Mouse (Mus musculus) stomach, embryonic 16.5 days (tissue): Measurements from ENCODE around the gene Trdmt1. TPM values are rescaled to one million over a fixed set of nuclear protein-coding genes. Genes with fewer than 3 reads are reported as not detected.

Source experiments
- ATAC-seq: fragments of 200-750 bp; cut with Nextera tagmentation; 2 replicates; pipeline ENCODE4 v1.8.0; 2017; ENCODE audit warnings: moderate number of reproducible peaks, moderate TSS enrichment; ENCODE audit not compliant: insufficient read depth, low FRiP score
- H3K27ac ChIP-seq: fragments of 300-500 bp; sonication (generic); 2 replicates; pipeline ENCODE4 v1.5.1; 2014; ENCODE audit warnings: low read length
- H3K27me3 ChIP-seq: fragments of 300-500 bp; sonication (generic); 2 replicates; pipeline ENCODE4 v1.6.1; 2014; ENCODE audit warnings: low read length, control low read depth, mixed read lengths; ENCODE audit not compliant: control insufficient read depth, insufficient read depth
- H3K36me3 ChIP-seq: fragments of 300-500 bp; sonication (generic); 2 replicates; pipeline ENCODE4 v1.6.1; 2014; ENCODE audit warnings: low read length; ENCODE audit not compliant: control insufficient read depth, insufficient read depth
- H3K4me1 ChIP-seq: fragments of 300-500 bp; sonication (generic); 2 replicates; pipeline ENCODE4 v1.6.1; 2014; ENCODE audit warnings: low read length, control low read depth, mixed read lengths; ENCODE audit not compliant: control insufficient read depth, insufficient read depth
- H3K4me2 ChIP-seq: fragments of 300-500 bp; sonication (generic); 2 replicates; pipeline ENCODE4 v1.6.1; 2014; ENCODE audit warnings: low read depth, low read length, mixed read lengths
- H3K4me3 ChIP-seq: fragments of 300-500 bp; sonication (generic); replicated peaks from 2 replicates; pipeline ENCODE4 v1.5.1; 2014; ENCODE audit warnings: mild to moderate bottlenecking, low read length
- H3K9ac ChIP-seq: fragments of 300-500 bp; sonication (generic); 2 replicates; pipeline ENCODE4 v1.6.1; 2014; ENCODE audit warnings: low read length
- H3K9me3 ChIP-seq: fragments of 300-500 bp; sonication (generic); replicated peaks from 2 replicates; pipeline ENCODE4 v1.6.1; 2016; ENCODE audit warnings: low read length, control low read depth; ENCODE audit not compliant: control insufficient read depth
- WGBS: fragments of 180-500 bp; shearing (Covaris S2); extraction: QIAGEN DNeasy Blood & Tissue Kit; methylation state at CpG from one replicate; pipeline ENCODE4 v1.1.7; 2014; 5-methylcytosine and 5-hydroxymethylcytosine counted together
- polyA plus RNA-seq: library from polyadenylated mRNA; unstranded; fragments of >200 nt; fragmentation: Nextera tagmentation; extraction: Ambion mirVana; gene quantifications from 2 replicates; pipeline ENCODE4 v1.2.1, GENCODE M21; 2015

The Trdmt1 gene
- polyA plus RNA-seq, 1 experiment from 2014 or later, result 8.0 TPM

DNA sequence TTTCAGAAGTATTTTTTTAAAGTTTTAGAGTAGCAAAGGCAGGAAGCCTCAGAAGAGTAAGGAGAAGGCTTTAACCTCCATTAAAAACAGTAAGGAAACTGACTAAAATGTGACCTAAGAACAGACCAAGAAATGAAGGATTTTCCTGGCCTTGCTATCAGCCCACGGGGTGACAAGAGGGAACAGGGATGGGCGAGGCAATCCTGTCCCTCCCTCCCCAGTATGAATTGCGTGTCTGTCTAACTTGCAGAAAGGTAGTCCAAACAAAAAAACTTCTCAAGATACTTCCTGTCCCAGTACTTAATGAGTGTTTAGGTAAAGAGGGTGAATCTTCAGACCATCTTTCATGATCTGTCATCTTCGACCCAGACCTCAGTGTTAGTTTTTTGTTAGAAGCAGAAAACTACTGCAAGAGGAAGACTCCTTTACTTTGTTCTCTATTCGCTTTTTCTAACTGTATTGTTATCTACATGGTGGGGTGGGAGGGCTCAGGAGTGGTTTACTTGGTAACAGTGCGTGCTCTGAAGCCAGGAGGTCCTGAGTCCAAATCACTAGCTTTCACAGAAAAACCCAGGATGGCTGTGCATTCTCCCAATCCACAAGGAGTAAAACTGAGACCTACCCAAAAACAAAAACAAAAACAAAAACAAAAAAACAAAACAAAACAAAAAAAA lies 5.6 kb downstream of the Trdmt1 start:
- no peak overlapping the region for H3K4me2 ChIP-seq
- no peak overlapping the region for H3K27ac ChIP-seq
- no peak overlapping the region for H3K4me3 ChIP-seq
- H3K9me3 ChIP-seq, result no peaks in the 10 kb centered on the region
- H3K36me3 ChIP-seq, result no peaks in the 10 kb centered on the region
- no peaks in the 10 kb centered on the region for H3K27me3 ChIP-seq
- 52% methylated on average over 6 of the region's 6 CpGs for WGBS
- H3K4me1 ChIP-seq, result no peaks in the 10 kb centered on the region; the same call in 1 of the 2 replicates
- H3K9ac ChIP-seq, result no peak overlapping the region
- no peak for ATAC-seq

GRCm38 (mm10) chr2:13538258-13538657 lies 6.2 kb downstream of the Trdmt1 start:
- Histone ChIP-seq H3K9me3 (no peaks in the 10 kb centered on the region), H3K4me2 (no peak overlapping the region), H3K27ac (no peak overlapping the region), H3K36me3 (no peaks in the 10 kb centered on the region), H3K27me3 (no peaks in the 10 kb centered on the region), H3K4me3 (no peak overlapping the region), H3K4me1 (no peaks in the 10 kb centered on the region; the same call in 1 of the 2 replicates), H3K9ac (no peak overlapping the region)
- no peak for ATAC-seq
- WGBS, result 79% methylated on average over 2 of the region's 2 CpGs

DNA sequence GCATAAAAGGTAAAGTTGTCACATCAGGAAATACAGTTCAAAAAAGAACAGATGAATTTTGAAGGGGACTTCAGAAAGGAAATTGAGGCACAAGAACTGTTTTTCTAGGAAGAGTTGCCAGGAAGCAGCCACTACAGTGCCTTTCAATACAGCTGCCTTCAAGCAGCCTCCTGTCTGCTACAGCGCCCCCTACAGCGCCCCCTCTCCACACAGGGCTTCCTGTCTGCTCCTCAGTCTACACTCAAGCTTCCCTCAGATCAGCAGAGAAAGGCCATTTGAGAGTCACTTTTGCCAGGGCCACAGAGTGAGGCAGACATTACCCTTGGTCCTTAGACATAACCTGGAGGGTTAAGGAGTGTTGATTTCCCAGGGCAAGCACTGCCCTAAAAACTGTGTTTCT lies 6.7 kb downstream of the Trdmt1 start:
- no peaks in the 10 kb centered on the region for H3K9me3 ChIP-seq
- no peaks in the 10 kb centered on the region for H3K27me3 ChIP-seq
- ATAC-seq, result no peak
- no peaks in the 10 kb centered on the region for H3K36me3 ChIP-seq
- H3K4me3 ChIP-seq, result no peak overlapping the region
- no peaks in the 10 kb centered on the region; the same call in 1 of the 2 replicates for H3K4me1 ChIP-seq
- no peak overlapping the region for H3K4me2 ChIP-seq
- H3K27ac ChIP-seq, result no peak overlapping the region
- no peak overlapping the region for H3K9ac ChIP-seq
- WGBS, result 13% methylated on average over 2 of the region's 2 CpGs

- no peaks in the 10 kb centered on the region for H3K9me3 ChIP-seq
- H3K27me3 ChIP-seq, result no peaks in the 10 kb centered on the region
- H3K4me3 ChIP-seq, result no peak overlapping the region
- H3K4me2 ChIP-seq, result no peak overlapping the region
- H3K27ac ChIP-seq, result no peak overlapping the region
- H3K36me3 ChIP-seq, result no peaks in the 10 kb centered on the region
- H3K9ac ChIP-seq, result no peak overlapping the region
- peak; percentile 60; the same call in 1 of the 2 replicates for ATAC-seq
- no peaks in the 10 kb centered on the region; the same call in 1 of the 2 replicates for H3K4me1 ChIP-seq
Measured at GRCm38 (mm10) chr2:13536747-13537146, 7.7 kb downstream of the Trdmt1 start.

- H3K27me3 ChIP-seq, result no peaks in the 10 kb centered on the region
- H3K27ac ChIP-seq, result no peak overlapping the region
- H3K9ac ChIP-seq, result no peak overlapping the region
- no peaks in the 10 kb centered on the region for H3K4me1 ChIP-seq
- ATAC-seq, result no peak
- no peak overlapping the region for H3K4me3 ChIP-seq
- no peak overlapping the region for H3K4me2 ChIP-seq
- no peaks in the 10 kb centered on the region for H3K36me3 ChIP-seq
- 74% methylated on average over 6 of the region's 6 CpGs for WGBS
- no peaks in the 10 kb centered on the region for H3K9me3 ChIP-seq
Measured at GRCm38 (mm10) chr2:13530639-13531038, 13.8 kb downstream of the Trdmt1 start.

DNA sequence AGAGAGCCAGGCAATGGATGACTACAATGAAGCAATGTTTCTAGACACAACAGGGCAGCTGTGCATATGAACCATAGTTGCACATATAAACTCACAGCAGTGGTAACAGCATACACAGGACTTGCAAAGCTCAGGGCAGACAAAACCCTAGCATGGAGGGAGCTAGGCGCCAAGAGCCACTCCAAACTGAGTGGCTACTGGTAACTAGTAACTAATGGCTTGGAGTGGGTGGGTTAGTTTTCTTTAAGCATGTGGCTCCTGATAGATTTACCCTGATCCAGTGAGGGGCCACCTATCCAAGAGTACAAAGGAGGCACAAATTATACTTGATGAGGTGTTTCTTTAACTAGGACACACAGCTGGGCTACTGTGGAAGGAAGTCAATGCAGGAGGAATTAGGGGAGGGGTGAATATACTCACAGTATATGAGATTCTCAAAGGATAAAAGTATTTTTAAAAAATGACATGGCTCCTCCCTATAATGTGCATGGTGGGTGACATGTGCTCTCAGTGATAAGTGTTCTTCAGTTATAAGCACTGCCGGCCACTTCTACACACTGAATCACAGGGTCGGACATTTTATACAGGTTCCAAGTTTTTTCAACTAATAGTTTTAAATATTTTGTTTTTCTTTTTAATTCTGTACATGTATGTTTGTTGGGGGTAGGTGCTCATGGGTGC lies 15.1 kb downstream of the Trdmt1 start:
- H3K27ac ChIP-seq, result no peak overlapping the region
- no peaks in the 10 kb centered on the region for H3K4me1 ChIP-seq
- H3K4me3 ChIP-seq, result no peak overlapping the region
- H3K36me3 ChIP-seq, result no peaks in the 10 kb centered on the region
- WGBS, result 88% methylated on average over 3 of the region's 3 CpGs
- H3K9me3 ChIP-seq, result no peaks in the 10 kb centered on the region
- ATAC-seq, result no peak
- no peak overlapping the region for H3K9ac ChIP-seq
- H3K4me2 ChIP-seq, result no peak overlapping the region
- H3K27me3 ChIP-seq, result no peaks in the 10 kb centered on the region

GRCm38 (mm10) chr2:13527531-13527930 lies 16.9 kb downstream of the Trdmt1 start:
- no peaks in the 10 kb centered on the region for H3K36me3 ChIP-seq
- no peak for ATAC-seq
- H3K27ac ChIP-seq, result no peak overlapping the region
- H3K9me3 ChIP-seq, result no peaks in the 10 kb centered on the region
- H3K4me3 ChIP-seq, result no peak overlapping the region
- no peaks in the 10 kb centered on the region for H3K27me3 ChIP-seq
- 71% methylated on average over 4 of the region's 4 CpGs for WGBS
- H3K4me1 ChIP-seq, result 0 out of 2 replicates have a peak, but pooled peaks cover 4% of the 10 kb centered on the region
- H3K9ac ChIP-seq, result no peak overlapping the region
- no peak overlapping the region for H3K4me2 ChIP-seq

GRCm38 (mm10) chr2:13527125-13527524 lies 17.3 kb downstream of the Trdmt1 start:
- Histone ChIP-seq H3K9ac (no peak overlapping the region), H3K9me3 (no peaks in the 10 kb centered on the region), H3K4me2 (no peak overlapping the region), H3K27me3 (no peaks in the 10 kb centered on the region), H3K27ac (no peak overlapping the region), H3K4me1 (0 out of 2 replicates have a peak, but pooled peaks cover 4% of the 10 kb centered on the region), H3K36me3 (no peaks in the 10 kb centered on the region), H3K4me3 (no peak overlapping the region)
- WGBS, result 63% methylated on average over 2 of the region's 2 CpGs
- no peak for ATAC-seq

DNA sequence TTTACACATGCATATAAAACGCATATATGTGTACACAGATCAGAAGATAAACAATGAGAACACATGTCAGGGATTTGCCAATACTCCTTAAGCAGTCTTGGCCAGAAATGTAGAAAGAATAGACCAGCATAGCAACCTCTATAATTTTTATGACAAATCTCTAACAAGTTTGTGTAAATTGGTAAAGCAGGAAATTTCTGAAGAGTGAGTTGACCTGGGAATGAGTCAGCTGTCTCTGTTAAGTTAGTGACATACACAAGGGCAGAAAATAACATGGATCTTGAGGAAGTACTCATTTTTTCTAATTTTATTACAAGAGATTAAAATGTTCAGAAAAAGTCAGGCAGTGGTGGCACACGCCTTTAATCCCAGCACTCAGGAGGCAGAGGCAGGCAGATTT lies 18.3 kb downstream of the Trdmt1 start:
- H3K4me1 ChIP-seq, result 0 out of 2 replicates have a peak, but pooled peaks cover 4% of the 10 kb centered on the region
- WGBS, result 77% methylated on average over 2 of the region's 2 CpGs
- H3K36me3 ChIP-seq, result no peaks in the 10 kb centered on the region
- ATAC-seq, result no peak
- H3K9ac ChIP-seq, result no peak overlapping the region
- H3K4me3 ChIP-seq, result no peak overlapping the region
- H3K4me2 ChIP-seq, result no peak overlapping the region
- H3K27me3 ChIP-seq, result no peaks in the 10 kb centered on the region
- no peaks in the 10 kb centered on the region for H3K9me3 ChIP-seq
- no peak overlapping the region for H3K27ac ChIP-seq
